Mouse (Mus musculus): ENCODE results near the gene Kcnn4.

DNA sequence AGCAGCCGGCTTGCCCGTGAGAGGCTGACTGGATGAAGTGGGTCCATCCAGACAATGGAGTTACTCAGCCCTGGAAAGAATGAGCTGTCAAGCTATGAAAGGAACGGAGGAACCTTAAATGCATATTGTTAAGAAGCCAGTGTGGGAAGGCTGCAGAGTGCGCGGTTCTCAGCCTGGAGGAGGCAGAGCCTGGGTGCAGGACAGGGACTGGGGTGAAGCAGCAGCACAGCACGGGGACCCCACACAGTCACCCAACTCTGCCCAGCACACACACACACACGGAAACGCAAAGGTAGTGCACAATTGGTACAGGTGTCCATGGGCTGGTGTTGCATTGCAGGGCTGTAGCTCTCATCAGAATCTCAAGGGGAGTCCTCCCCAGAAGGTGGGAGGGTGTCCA is 49.5 kb downstream of the Kcnn4 start:
- TF ChIP-seq CTCF (IDR thresholded peaks at IDR 0.05; ENCODE audit: extremely low read depth, insufficient read depth, insufficient read length, insufficient replicate concordance) = no peak
- no peak for TF ChIP-seq POLR2A (IDR thresholded peaks at IDR 0.05; ENCODE audit: low read depth, low read length)
